Mouse (Mus musculus) CD8-positive naive resting alpha-beta T cell, adult 2 months (primary cell): ENCODE data around the gene Pmm2.
A peak's percentile ranks its signal among the peaks of the same experiment; 100 is the strongest.

Experiments
- DNase-seq, 2 experiments: peaks; one replicate each; pipeline ENCODE4 v3.0.0; 2022; ENCODE audit warnings: low read depth in 2 of 2, low spot score in 2 of 2

Gene Pmm2

GRCm38 (mm10) chr16:8655599-8655998 is 18.1 kb downstream of the Pmm2 start:
- DNase-seq: no peak

DNA sequence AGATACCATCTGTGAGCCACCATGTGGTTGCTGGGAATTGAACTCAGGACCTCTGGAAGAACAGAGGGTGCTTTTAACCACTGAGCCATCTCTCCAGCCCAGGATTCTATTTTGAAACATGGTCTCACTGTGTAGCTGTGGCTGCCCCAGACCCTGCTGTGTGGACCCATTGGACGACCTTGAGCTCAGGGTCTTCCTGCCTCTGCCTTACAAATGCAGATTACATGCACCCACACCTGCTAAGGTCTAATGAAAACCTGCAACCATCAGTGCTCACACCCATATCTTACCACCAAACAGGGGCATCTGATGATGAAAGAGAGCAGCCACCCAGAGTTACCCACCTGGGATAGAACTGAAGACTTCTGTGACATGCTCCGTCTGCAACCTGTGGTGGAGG is 18.8 kb downstream of the Pmm2 start:
- DNase-seq: no peak

GRCm38 (mm10) chr16:8658349-8658748 is 20.9 kb downstream of the Pmm2 start:
- no peak for DNase-seq

GRCm38 (mm10) chr16:8658764-8659163 is 21.3 kb downstream of the Pmm2 start:
- DNase-seq: no peak

- DNase-seq: no peak
These were observed 25.5 kb downstream of the Pmm2 start for GRCm38 (mm10) chr16:8663022-8663421.

- DNase-seq: no peak
These were observed 26.4 kb downstream of the Pmm2 start for GRCm38 (mm10) chr16:8663606-8664539.

GRCm38 (mm10) chr16:8665367-8665766 is 27.9 kb downstream of the Pmm2 start:
- DNase-seq: no peak

DNA sequence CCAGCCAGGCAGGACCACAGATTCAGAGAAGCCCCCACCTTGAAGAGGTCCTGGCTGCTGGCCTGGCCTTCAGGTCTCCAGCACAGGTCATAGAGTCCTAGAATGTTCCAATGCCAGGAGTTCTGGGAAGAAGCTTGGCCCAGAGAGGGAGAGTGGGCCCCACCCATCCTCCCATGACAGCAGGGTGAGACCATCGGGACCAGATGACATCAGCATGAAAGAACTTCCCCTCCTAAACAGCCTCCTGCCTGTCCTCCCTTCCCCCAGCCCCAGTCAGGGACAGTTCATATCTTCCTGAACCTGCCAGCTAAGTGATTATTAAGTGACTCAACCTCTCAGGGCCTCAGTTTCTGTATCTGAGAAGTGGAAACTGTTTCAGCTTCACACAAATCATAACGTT is 29.0 kb downstream of the Pmm2 start:
- no peak for DNase-seq

DNA sequence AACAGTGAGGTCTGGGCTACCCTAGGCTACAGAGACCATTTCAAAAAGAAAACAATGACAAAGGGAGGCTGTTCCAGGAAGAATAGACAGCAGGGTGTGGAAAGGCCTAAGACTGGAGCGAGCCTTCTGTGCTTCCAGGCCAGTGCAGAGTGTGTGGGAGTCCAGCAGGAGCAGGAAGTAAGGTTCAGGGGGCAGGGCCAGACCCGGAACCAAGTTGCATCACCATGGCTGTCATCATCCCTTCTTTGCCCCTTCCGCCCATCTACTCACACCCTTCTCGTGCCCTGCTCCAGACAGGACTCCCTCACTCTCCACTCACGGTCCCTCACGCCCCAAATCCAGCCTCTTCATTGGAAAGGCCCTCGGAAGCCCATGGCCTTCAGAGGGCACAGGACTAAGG is 29.8 kb downstream of the Pmm2 start:
- DNase-seq: no peak

DNA sequence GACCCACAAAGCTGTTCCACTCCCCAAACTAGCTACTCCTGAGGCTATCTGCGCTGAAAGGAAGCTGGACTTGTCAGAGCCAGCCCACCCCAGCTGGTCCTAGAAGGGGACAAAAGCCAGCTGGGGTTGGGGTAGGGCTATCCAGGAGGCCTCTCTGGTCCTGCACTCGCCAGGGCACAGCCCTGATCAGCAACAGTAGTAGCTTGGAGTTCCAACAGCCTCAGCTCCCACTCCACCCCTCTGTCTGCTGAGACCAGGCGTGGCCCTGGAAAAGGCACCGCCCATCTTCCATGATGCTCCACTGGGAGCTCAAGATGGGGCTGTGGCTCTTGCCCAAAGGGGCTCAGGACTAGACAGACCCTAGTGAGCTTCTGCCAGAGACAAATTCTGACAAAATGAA is 30.3 kb downstream of the Pmm2 start:
- no peak for DNase-seq

- DNase-seq: no peak
These were observed 30.9 kb downstream of the Pmm2 start for GRCm38 (mm10) chr16:8668386-8668785.

DNA sequence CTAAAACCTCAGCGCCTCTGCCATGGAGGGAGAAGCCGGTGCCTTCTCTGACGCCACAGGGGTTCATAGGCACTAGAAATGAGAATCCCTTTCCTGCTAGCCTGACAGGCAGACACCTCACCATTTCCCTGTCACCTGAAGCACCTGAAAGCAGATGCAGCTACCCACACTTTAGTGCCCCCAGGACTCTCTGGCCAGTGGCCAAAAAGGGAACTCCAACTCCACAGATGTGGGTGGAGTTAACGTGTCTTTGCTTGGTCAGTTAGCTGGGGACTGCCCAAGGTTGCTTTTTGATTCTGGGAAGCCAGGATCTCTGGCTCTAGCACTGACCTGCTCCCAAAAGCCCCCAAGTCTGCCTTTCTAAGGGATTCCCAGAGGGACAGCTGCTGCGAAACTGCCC is 32.0 kb downstream of the Pmm2 start:
- DNase-seq: no peak

- no peak for DNase-seq
These were observed 32.9 kb downstream of the Pmm2 start for GRCm38 (mm10) chr16:8670041-8671035.

- DNase-seq: peak; percentile 82 to 84
These were observed 34.3 kb downstream of the Pmm2 start, which contains the start of gene Carhsp1 for GRCm38 (mm10) chr16:8671551-8672349. Gene Carhsp1, minus strand, starts transcription at chr16:8672155.

DNA sequence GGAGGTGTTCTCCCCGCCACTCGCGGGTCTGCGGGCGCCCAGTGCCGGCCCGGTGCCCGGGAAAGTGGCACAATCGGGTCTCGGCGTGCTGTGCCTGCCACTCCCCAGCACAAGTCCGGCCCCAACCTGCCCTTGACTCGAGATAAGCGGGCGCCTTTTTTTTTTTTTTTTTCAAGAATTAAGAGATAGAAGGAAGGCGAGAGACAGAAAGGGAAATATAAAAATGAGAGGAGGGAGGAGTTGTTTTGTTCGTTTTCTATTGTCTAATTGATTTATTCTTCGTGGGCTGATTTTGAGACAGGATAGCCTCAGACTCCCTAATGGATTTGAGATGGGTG is 34.8 kb downstream of the Pmm2 start:
- no peak for DNase-seq

DNA sequence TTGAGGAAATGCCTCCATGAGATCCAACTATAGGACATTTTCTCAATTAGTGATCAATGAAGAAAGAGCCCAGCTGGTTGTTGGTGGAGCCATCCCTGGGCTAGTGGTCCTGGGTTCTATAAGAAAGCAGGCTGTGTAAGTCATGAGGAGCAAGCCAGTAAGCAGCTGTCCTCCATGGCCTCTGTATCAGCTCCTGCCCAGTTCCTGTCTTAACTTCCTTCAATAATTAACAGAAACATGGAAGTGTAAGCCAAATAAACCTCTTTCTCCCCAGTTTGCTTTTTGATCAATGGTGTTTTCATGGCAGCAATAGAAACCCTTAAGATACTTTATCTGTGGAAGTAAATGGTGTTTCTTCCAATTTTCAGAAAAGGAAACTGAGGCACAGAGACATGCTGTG is 35.3 kb downstream of the Pmm2 start:
- no peak for DNase-seq

- no peak for DNase-seq
These were observed 35.9 kb downstream of the Pmm2 start for GRCm38 (mm10) chr16:8673343-8673742.

DNA sequence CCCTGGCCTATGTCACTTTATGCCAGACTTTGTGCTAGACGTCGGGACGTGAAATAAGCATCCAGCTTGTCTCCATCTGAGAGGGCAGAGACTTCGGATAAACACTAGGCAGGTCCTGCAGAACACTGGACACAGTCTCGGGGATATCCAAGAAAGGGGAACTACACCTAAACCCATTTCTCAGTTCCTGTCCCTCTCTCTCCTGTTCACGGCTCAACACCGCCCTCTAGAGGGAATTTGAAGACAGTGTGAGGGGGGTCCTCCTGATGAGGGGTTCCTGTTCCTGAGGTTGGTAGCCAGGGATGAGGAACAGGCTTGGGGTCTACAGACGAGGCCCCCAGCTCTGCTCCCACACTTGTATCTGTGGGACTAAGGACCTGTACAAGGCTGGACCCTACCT is 36.7 kb downstream of the Pmm2 start:
- DNase-seq: peak; percentile 42 to 61

DNA sequence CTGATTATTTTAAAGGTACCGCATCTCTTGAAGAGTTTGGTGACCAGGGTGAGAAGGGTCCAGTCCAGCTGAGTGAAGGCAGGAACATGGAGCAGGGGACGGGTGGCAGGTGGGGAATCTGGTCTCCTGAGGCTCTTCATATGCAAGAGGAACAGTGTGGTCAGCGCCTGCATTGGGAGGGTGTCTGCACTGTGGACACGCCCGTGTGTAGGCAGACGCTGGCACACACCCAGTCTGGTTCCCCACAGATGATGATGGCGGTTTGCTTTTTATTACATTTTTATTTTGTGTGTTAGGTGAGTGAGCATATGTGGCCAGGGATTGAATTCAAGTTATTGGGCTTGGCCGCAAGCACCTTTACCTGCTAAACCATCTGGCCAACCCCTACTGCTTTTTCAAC is 38.1 kb downstream of the Pmm2 start:
- DNase-seq: no peak

DNA sequence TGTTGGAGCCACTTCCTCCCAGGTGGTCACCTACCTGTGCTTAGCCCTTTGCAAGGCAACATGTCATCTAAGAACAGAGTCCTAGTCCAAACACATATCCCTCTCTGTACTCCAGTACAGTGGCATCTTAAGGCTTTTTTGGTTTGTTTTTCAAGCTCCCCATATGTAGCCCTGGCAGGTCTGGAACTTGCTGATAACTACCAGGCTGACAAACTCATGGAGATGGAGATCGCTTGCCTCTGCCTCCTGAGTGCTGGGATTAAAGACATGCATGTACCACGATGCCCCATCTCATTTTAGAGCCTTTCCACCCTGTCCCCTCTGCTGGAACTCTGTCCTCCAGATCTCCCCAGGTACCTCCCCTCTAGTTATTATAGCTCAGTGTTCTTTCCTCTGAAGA is 38.8 kb downstream of the Pmm2 start:
- DNase-seq: no peak

DNA sequence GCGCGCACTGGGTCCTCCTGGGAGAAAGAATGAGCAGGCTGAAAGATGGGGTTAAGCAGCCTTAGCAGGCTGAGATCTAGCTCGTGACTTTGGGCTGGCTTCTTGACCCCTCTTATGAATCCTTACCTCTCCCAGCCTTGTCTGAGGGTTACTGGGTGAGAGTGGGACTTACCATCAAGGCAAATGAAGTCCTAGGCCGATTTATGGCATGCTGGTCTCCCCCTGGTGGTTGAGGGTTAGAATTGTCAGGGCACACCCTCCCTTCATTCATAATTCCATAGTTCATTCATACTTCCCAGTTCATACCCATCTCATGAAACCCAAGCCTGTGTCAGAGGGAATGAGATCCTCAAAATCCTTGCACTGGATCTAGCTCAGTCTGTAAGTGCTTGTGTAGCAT is 39.3 kb downstream of the Pmm2 start:
- peak; percentile 50 to 65 for DNase-seq
